Comparison of ENCODE assay signal across 24 mouse cellular contexts in the genomic region with DNA sequence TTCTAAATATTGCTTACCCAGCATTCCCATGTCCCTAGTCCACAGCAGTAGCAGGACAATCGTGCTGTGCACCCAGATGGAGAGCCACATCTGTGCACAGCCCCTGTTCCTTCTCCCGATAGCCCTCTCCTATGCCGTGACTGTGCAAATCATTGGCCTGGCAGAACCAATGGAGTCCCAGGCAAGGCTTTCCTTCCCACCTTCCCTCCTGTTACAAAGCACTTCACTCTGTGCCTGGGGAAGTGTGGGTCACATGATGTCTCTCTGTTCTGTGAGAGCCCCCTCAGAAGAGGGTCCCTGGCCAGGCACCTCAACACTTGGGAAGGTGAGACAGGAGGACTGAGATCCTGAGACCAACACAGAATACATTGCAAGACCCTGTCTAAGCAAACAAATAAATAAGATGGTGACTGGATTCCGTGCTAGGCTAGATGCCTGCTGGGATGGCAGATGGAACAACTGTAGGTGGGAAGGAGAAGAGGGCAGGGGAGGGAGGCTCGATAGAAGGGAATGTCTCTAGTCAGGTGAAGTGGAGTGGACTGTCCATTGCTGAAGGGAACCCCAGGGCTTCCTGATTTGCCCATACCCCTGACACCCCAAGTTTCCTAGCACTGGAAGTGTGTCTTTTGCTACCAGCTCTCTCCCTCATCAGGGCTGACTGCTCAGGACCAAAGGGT.
DNase-seq lines count a peak whose midpoint lies in the region; ATAC-seq and TF ChIP-seq lines count a peak whose summit lies in the region.
"Had no signal": no experiment of that assay in that cellular context is flagged by ENCODE, and none has a peak within 500 bp of the region (broad histone marks: within the 10 kb centered on the region; RNA-seq: fewer than 3 reads in every experiment).

No protein-coding gene starts in this region.

- 11% methylated on average over 5 of the region's 5 CpGs for WGBS in cerebellum, adult 2 months
- 54% methylated on average over 5 of the region's 5 CpGs for WGBS in lung, postnatal 0 days
- WGBS in forebrain, embryonic 16.5 days, result 76% methylated on average over 5 of the region's 5 CpGs

- peak; percentile 86 for ATAC-seq in cerebellum, adult (ENCODE audit: insufficient number of reproducible peaks, low FRiP score, low TSS enrichment)
- no peak for ATAC-seq in lung, postnatal 0 days
- ATAC-seq in forebrain, embryonic 16.5 days, result no peak
- ATAC-seq: CD4-positive, CD25-positive, alpha-beta regulatory T cell, adult 4 months; forebrain, embryonic 13.5 days; hindbrain, embryonic 16.5 days had no signal

- no peak overlapping the region for H3K4me3 ChIP-seq in cerebellum, adult 2 months (replicated peaks; ENCODE audit: insufficient read depth, low read depth, low read length)
- H3K4me3 ChIP-seq in lung, postnatal 0 days (ENCODE audit: low read depth, low read length), result no peak overlapping the region
- H3K4me3 ChIP-seq in forebrain, embryonic 16.5 days (replicated peaks; ENCODE audit: low read length), result no peak overlapping the region
- H3K4me3 ChIP-seq: embryonic facial prominence, embryonic 13.5 days; forebrain, embryonic 13.5 days; heart, embryonic 15.5 days; hindbrain, embryonic 10.5 days had no signal

- no peak for DNase-seq in cerebellum, postnatal 4 days (ENCODE audit: low spot score in 2 of 2)
- peak; percentile 91 for DNase-seq in brain, adult 2 months (ENCODE audit: low read depth, low spot score)
- DNase-seq in cerebellum, adult 2 months, result peak; percentile 89 to 91
- DNase-seq in cerebellum, postnatal 10 days, result peak; percentile 80 to 82
- no peak for DNase-seq in frontal cortex, postnatal 36 days (ENCODE audit: low spot score in 2 of 2)
- no peak for DNase-seq in lung, postnatal 0 days (ENCODE audit: low spot score)
- DNase-seq: adrenal gland, adult 8-10 months; adrenal gland, postnatal 36 days; B cell, adult 2 months; gastrocnemius, postnatal 36 days; heart, adult 18-20 months; heart, postnatal 14 days; kidney, adult 11 months; kidney, adult 9 months had no signal

- TF ChIP-seq CTCF in cerebellum, adult 2 months (IDR thresholded peaks at IDR 0.05; ENCODE audit: borderline replicate concordance, insufficient read depth, low read depth, low read length), result no peak
- no peak for TF ChIP-seq CTCF in lung, postnatal 0 days (IDR thresholded peaks at IDR 0.05)

- no peaks in the 10 kb centered on the region for H3K36me3 ChIP-seq in lung, postnatal 0 days (ENCODE audit: insufficient read depth, low read length)
- no peaks in the 10 kb centered on the region for H3K36me3 ChIP-seq in forebrain, embryonic 16.5 days (ENCODE audit: control insufficient read depth, insufficient read depth)
- H3K36me3 ChIP-seq: embryonic facial prominence, embryonic 13.5 days; G1E; heart, embryonic 15.5 days; hindbrain, embryonic 10.5 days had no signal

- no peak for TF ChIP-seq EP300 in lung, postnatal 0 days (IDR thresholded peaks at IDR 0.05)

- peak; percentile 18; the same call in 1 of the 2 replicates for TF ChIP-seq POLR2A in cerebellum, adult 2 months (IDR thresholded peaks at IDR 0.05; ENCODE audit: borderline replicate concordance, insufficient read depth, low read length)

- peaks cover 40% of the 10 kb centered on the region for H3K4me1 ChIP-seq in cerebellum, adult 2 months (ENCODE audit: control insufficient read depth, insufficient read depth, low read length)
- H3K4me1 ChIP-seq in lung, postnatal 0 days (ENCODE audit: insufficient read depth, low read depth, low read length), result no peaks in the 10 kb centered on the region
- H3K4me1 ChIP-seq in forebrain, embryonic 16.5 days (replicated peaks; ENCODE audit: control insufficient read depth, insufficient read depth, low read length), result no peaks in the 10 kb centered on the region
- H3K4me1 ChIP-seq: embryonic facial prominence, embryonic 13.5 days; forebrain, embryonic 13.5 days had no signal

- no peaks in the 10 kb centered on the region for H3K9me3 ChIP-seq in lung, postnatal 0 days (ENCODE audit: low read length)
- no peaks in the 10 kb centered on the region for H3K9me3 ChIP-seq in forebrain, embryonic 16.5 days (ENCODE audit: control insufficient read depth, low read length)
- H3K9me3 ChIP-seq: embryonic facial prominence, embryonic 13.5 days; forebrain, embryonic 13.5 days; G1E; heart, embryonic 15.5 days; hindbrain, embryonic 10.5 days had no signal

- no peaks in the 10 kb centered on the region for H3K27me3 ChIP-seq in cerebellum, adult 2 months (ENCODE audit: control insufficient read depth, insufficient read depth, low read length)
- H3K27me3 ChIP-seq in lung, postnatal 0 days (replicated peaks; ENCODE audit: insufficient read depth, low read length), result no peaks in the 10 kb centered on the region
- no peaks in the 10 kb centered on the region for H3K27me3 ChIP-seq in forebrain, embryonic 16.5 days (replicated peaks; ENCODE audit: control insufficient read depth, insufficient read depth, low read length)
- H3K27me3 ChIP-seq: embryonic facial prominence, embryonic 13.5 days; forebrain, embryonic 13.5 days; heart, embryonic 15.5 days had no signal

- peak overlapping the region; percentile 91 for H3K27ac ChIP-seq in cerebellum, adult 2 months (ENCODE audit: insufficient read depth, low read length)
- H3K27ac ChIP-seq in lung, postnatal 0 days (ENCODE audit: low read length), result no peak overlapping the region
- no peak overlapping the region for H3K27ac ChIP-seq in forebrain, embryonic 16.5 days (ENCODE audit: low read length)
- H3K27ac ChIP-seq: embryonic facial prominence, embryonic 13.5 days; forebrain, embryonic 13.5 days; heart, embryonic 15.5 days; hindbrain, embryonic 10.5 days had no signal

- no peak overlapping the region for H3K9ac ChIP-seq in lung, postnatal 0 days (replicated peaks; ENCODE audit: low read depth)
- no peak overlapping the region for H3K9ac ChIP-seq in forebrain, embryonic 16.5 days (replicated peaks; ENCODE audit: low read depth, low read length)
- H3K9ac ChIP-seq: embryonic facial prominence, embryonic 13.5 days; forebrain, embryonic 13.5 days; heart, embryonic 15.5 days had no signal

- no peak overlapping the region for H3K4me2 ChIP-seq in lung, postnatal 0 days (replicated peaks; ENCODE audit: low read depth, low read length)
- H3K4me2 ChIP-seq in forebrain, embryonic 16.5 days (ENCODE audit: low read length), result no peak overlapping the region
- H3K4me2 ChIP-seq: embryonic facial prominence, embryonic 13.5 days; forebrain, embryonic 13.5 days; heart, embryonic 11.5 days; heart, embryonic 15.5 days had no signal

Comparison
In these comparisons a context has a peak if more than half of its experiments do, and no peak if none do; other contexts are left out.
1. DNase-seq: peak in brain, adult 2 months (single experiment), cerebellum, adult 2 months (2 of 2) and cerebellum, postnatal 10 days (2 of 2); none in cerebellum, postnatal 4 days (0 of 2), frontal cortex, postnatal 36 days (0 of 2) and lung, postnatal 0 days (single experiment).